Mouse (Mus musculus) spleen, adult 12 weeks (tissue): ENCODE data around the gene Crkl.
"Not testable (repeated sequence)": the region's sequence is repeated elsewhere in the genome, so short reads cannot be mapped to it uniquely, and the experiment has no call there.

Experiments
- DNase-seq: peaks from one replicate; pipeline ENCODE4 v3.0.0; 2022; ENCODE audit warnings: low spot score

The Crkl gene

GRCm38 (mm10) chr16:17486505-17486904 lies 34.7 kb downstream of the Crkl start:
- DNase-seq = no peak

- no peak for DNase-seq
Observed at GRCm38 (mm10) chr16:17488478-17489468, 37.0 kb downstream of the Crkl start.

GRCm38 (mm10) chr16:17489469-17490111 lies 37.8 kb downstream of the Crkl start, which contains the start of gene Aifm3:
Gene Aifm3, plus strand, starts transcription at chr16:17489611.
- no peak for DNase-seq

- DNase-seq = no peak
Observed at GRCm38 (mm10) chr16:17491154-17491553, 39.4 kb downstream of the Crkl start.

- no peak for DNase-seq
Observed at GRCm38 (mm10) chr16:17491896-17492561, 40.2 kb downstream of the Crkl start.

GRCm38 (mm10) chr16:17496499-17497305 lies 44.9 kb downstream of the Crkl start:
- no peak for DNase-seq

GRCm38 (mm10) chr16:17499249-17499883 lies 47.6 kb downstream of the Crkl start:
- DNase-seq = no peak

GRCm38 (mm10) chr16:17502681-17503080 lies 50.9 kb downstream of the Crkl start:
- DNase-seq = no peak

- DNase-seq = no peak
Observed at GRCm38 (mm10) chr16:17507018-17507552, 55.3 kb downstream of the Crkl start.

- not testable (repeated sequence) for DNase-seq
Observed at GRCm38 (mm10) chr16:17508031-17508430, 56.2 kb downstream of the Crkl start.

- DNase-seq = peak; percentile 86
Observed at GRCm38 (mm10) chr16:17508546-17509239, 56.9 kb downstream of the Crkl start, which contains the start of gene Lztr1. Gene Lztr1, plus strand, starts transcription at chr16:17508688.

GRCm38 (mm10) chr16:17509240-17509597 lies 57.4 kb downstream of the Crkl start:
- DNase-seq = no peak

GRCm38 (mm10) chr16:17510143-17510542 lies 58.4 kb downstream of the Crkl start:
- no peak for DNase-seq

GRCm38 (mm10) chr16:17510686-17511085 lies 58.9 kb downstream of the Crkl start:
- DNase-seq = no peak

- DNase-seq = no peak
Observed at GRCm38 (mm10) chr16:17511431-17511830, 59.6 kb downstream of the Crkl start.

GRCm38 (mm10) chr16:17518910-17519309 lies 67.1 kb downstream of the Crkl start:
- no peak for DNase-seq

- DNase-seq = no peak
Observed at GRCm38 (mm10) chr16:17524156-17524555, 72.4 kb downstream of the Crkl start.

GRCm38 (mm10) chr16:17525524-17525923 lies 73.7 kb downstream of the Crkl start:
- DNase-seq = no peak

- DNase-seq = no peak
Observed at GRCm38 (mm10) chr16:17526223-17526622, 74.4 kb downstream of the Crkl start.

GRCm38 (mm10) chr16:17527606-17528005 lies 75.8 kb downstream of the Crkl start:
- no peak for DNase-seq
